Mouse (Mus musculus) embryonic stem cell, embryonic (primary cell): ENCODE measurements around the gene Lamb1.

Source experiments
- CTCF ChIA-PET, 4 experiments: fragments of 300-600 bp in 2 of 4; fragments of 350-600 bp in 2 of 4; sonication (Branson Sonifier 250); formaldehyde crosslinking; loops; one replicate each; lab custom pipeline; 2022; ENCODE audit warnings: inconsistent platforms in 2 of 4; lab: Charles Lee
- POLR2A ChIA-PET, 4 experiments: fragments of 300-600 bp in 2 of 4; fragments of 350-600 bp in 2 of 4; sonication (Branson Sonifier 250); formaldehyde crosslinking; loops; one replicate each; lab custom pipeline; 2022; ENCODE audit warnings: antibody characterized with exemption in 4 of 4, inconsistent platforms in 1 of 4; lab: Charles Lee

Gene Lamb1

GRCm38 (mm10) chr12:31295505-31295904 is 30.5 kb downstream of the Lamb1 start:
- ChIA-PET POLR2A (interaction anchor here in 2 of 4 experiments (0.6 to 2.4 kb wide), 5 partner anchors 8 to 1084 kb away, joined by 3 to 5 read pairs (median 3); no protein-coding TSS in a partner anchor), CTCF (interaction anchor here in 1 of 4 experiments (1.0 kb wide), 1 partner anchor 31 kb away, joined by 3 read pairs; no protein-coding TSS in a partner anchor)

GRCm38 (mm10) chr12:31296097-31296496 is 31.1 kb downstream of the Lamb1 start:
- ChIA-PET CTCF (interaction anchor here in 1 of 4 experiments (1.0 kb wide), 1 partner anchor 32 kb away, joined by 3 read pairs; no protein-coding TSS in a partner anchor), POLR2A (no interaction called here)

DNA sequence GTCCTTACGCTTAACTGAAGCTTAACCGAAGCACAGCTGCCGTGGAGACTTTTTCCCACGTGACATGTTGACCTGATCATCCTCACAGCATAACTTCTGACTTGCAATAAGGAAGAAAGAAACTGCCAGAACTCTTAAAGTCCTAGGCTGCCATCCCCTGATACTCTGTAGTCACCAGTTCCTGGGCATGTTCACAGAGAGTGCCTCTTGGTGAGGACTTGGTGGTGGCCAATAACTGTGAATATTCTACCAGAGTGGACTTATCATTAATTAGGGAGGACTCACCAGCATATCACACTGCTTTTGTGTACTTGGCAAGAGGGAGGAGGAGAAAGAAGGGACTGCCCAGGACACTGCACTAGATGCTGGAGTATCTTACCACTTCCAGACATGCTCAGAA is 33.1 kb downstream of the Lamb1 start:
- CTCF ChIA-PET: no interaction called here
- POLR2A ChIA-PET: interaction anchor here in 2 of 4 experiments (1.1 to 1.3 kb wide), 3 partner anchors 11 to 76 kb away, joined by 3 to 4 read pairs (median 3); no protein-coding TSS in a partner anchor

DNA sequence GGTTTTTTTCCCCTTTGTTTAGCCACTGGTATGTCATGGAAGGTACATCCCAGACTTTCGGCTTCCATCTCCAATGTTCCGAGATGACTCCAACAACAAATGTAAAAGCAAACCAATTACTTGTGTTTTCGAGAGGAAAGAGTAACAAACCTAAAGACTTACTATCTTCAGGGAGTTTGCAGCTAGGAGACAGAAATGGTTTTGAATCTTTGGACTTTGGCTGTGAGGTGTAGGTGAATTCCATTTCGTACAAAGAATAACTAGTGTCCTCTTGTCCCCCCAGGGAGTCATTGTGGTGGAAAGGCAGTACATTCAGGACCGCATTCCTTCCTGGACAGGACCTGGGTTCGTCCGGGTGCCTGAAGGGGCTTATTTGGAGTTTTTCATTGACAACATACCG is 33.5 kb downstream of the Lamb1 start:
- ChIA-PET POLR2A (interaction anchor here in 3 of 4 experiments (0.6 to 1.3 kb wide), 4 partner anchors 11 to 1520 kb away, joined by 3 to 4 read pairs (median 4); no protein-coding TSS in a partner anchor), CTCF (no interaction called here)

GRCm38 (mm10) chr12:31299126-31299525 is 34.1 kb downstream of the Lamb1 start:
- ChIA-PET POLR2A (interaction anchor here in 2 of 4 experiments (0.6 to 1.1 kb wide), 4 partner anchors 12 to 1519 kb away, joined by 3 to 4 read pairs (median 4); no protein-coding TSS in a partner anchor), CTCF (interaction anchor here in 1 of 4 experiments (1.1 kb wide), 1 partner anchor 14 kb away, joined by 4 read pairs; no protein-coding TSS in a partner anchor)

DNA sequence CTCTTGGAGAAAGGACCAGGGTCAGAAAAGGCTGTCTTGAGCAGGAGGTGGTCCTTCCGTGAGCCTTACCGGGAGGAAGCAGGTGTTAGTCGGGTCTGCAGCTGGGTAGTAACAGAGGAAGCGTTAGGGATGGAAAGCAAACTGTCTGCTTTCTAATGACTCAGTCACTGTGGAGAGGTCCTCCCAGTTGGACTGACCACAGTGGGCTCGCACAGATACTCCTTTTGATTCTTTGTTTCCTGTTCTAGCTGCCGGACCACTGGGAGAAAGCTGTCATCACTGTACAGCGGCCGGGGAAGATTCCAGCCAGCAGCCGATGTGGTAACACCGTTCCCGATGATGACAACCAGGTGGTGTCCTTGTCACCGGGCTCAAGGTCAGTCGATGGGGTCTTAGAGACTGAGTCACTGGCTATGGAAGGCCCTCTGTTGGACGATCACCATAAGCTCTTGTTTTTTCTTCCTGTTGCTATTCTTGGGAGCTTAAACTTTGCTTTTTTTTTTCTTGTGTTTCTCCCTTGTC is 34.7 kb downstream of the Lamb1 start:
- POLR2A ChIA-PET: interaction anchor here in 1 of 4 experiments (0.6 to 1.1 kb wide), 3 partner anchors 70 to 1490 kb away, joined by 3 to 4 read pairs (median 3); no protein-coding TSS in a partner anchor

DNA sequence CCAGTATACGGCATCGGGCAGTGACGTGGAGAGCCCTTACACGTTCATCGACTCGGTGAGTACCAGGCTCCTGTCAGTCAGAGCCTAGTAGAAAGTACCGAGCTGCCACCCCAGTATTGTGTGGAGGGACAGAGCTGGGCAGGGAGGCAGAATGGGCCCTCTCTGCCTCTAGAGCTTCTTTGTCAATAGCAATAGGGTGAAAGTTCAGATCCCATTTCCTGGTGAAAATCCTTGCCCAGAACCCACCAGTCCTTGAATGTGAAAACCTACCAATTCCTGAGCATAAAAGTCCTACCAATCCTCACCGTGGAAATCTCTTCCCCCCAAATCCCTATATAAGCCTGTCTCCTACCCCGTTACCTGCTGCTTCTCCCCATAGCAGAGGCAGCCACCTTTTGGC is 35.2 kb downstream of the Lamb1 start:
- CTCF ChIA-PET: interaction anchor here in 2 of 4 experiments (0.6 to 1.3 kb wide), 2 partner anchors 88 to 132 kb away, joined by 3 read pairs; no protein-coding TSS in a partner anchor
- POLR2A ChIA-PET: interaction anchor here in 1 of 4 experiments (0.6 to 1.1 kb wide), 2 partner anchors 70 to 76 kb away, joined by 3 read pairs; no protein-coding TSS in a partner anchor

More for the DNA sequence above, 34.7 kb downstream of the Lamb1 start:
- CTCF ChIA-PET: interaction anchor here in 3 of 4 experiments (0.6 to 1.3 kb wide), 3 partner anchors 15 to 132 kb away, joined by 3 to 4 read pairs (median 3); no protein-coding TSS in a partner anchor

DNA sequence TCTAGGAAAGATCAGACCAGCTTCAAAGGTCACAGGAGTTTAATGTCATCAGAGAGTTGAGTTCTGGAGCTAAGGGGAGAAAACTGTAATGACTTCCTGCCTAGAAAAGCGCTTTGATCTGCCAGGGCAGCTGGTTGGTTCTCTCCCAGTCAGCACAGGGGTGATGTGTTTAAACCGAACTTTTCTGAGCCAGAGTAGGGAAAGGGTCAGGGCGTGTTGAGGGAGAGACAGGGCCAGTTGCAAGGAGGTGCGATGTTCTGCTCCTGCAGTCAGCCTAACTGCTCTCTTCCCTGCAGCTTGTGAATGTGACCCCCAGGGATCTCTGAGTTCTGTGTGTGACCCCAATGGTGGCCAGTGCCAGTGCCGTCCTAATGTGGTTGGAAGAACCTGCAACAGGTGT is 37.2 kb downstream of the Lamb1 start:
- ChIA-PET CTCF (interaction anchor here in 2 of 4 experiments (0.7 to 1.1 kb wide), 2 partner anchors 132 to 134 kb away, joined by 3 to 4 read pairs; no protein-coding TSS in a partner anchor), POLR2A (interaction anchor here in 2 of 4 experiments (0.5 to 2.1 kb wide), 3 partner anchors 8 to 1519 kb away, joined by 3 to 5 read pairs (median 3); no protein-coding TSS in a partner anchor)

GRCm38 (mm10) chr12:31302766-31303511 is 37.9 kb downstream of the Lamb1 start:
- POLR2A ChIA-PET: interaction anchor here (0.5 to 2.1 kb wide), 5 partner anchors 8 to 646 kb away, joined by 3 to 5 read pairs (median 3); no protein-coding TSS in a partner anchor
- CTCF ChIA-PET: interaction anchor here in 1 of 4 experiments (1.1 kb wide), 1 partner anchor 135 kb away, joined by 3 read pairs; no protein-coding TSS in a partner anchor

GRCm38 (mm10) chr12:31306075-31306675 is 41.1 kb downstream of the Lamb1 start:
- CTCF ChIA-PET: no interaction called here

DNA sequence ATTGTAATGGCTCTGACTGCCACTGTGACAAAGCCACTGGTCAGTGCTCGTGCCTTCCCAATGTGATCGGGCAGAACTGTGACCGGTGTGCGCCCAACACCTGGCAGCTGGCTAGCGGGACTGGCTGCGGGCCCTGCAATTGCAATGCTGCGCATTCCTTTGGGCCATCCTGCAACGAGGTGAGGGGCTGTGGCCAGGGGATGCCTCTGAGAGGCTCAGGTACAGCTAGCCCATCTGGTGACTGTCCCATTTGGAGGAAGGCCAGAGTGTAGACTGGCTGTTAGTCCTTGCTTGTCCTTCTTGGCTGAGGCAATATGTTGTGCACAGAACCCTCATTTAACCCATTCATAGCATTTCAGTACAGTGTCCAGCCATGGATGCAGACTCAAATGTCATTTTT is 42.0 kb downstream of the Lamb1 start:
- ChIA-PET POLR2A (no interaction called here), CTCF (interaction anchor here in 1 of 4 experiments (0.6 kb wide), 1 partner anchor 139 kb away, joined by 3 read pairs; no protein-coding TSS in a partner anchor)

More at GRCm38 (mm10) chr12:31306075-31306675, 41.1 kb downstream of the Lamb1 start:
- POLR2A ChIA-PET: no interaction called here

GRCm38 (mm10) chr12:31307756-31308155 is 42.7 kb downstream of the Lamb1 start:
- ChIA-PET CTCF (interaction anchor here in 1 of 4 experiments (0.6 kb wide), 1 partner anchor 140 kb away, joined by 3 read pairs; no protein-coding TSS in a partner anchor), POLR2A (interaction anchor here in 2 of 4 experiments (0.6 to 0.7 kb wide), 2 partner anchors 11 to 1455 kb away, joined by 3 to 4 read pairs; no protein-coding TSS in a partner anchor)

DNA sequence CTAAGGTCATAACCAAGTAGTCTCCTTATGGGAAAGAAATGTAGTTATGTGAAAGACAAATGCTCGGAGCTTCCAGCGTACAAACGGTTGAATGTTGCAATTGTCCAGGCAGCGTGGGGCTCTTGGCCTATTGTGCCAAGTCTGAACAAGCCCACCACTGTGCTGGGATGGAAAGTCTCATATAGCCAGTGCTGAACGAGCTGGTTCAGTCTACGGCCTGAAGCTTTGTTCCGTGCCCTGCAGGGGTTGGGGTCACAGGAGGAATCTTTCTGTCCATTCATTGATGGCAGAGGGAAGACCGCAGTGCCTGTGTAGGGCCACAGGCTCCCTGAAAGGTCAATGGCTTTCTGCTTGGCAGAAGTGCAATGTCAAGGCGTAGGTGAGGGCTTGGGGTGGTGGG is 45.7 kb downstream of the Lamb1 start:
- POLR2A ChIA-PET: no interaction called here
- CTCF ChIA-PET: no interaction called here

GRCm38 (mm10) chr12:31311671-31312265 is 46.7 kb downstream of the Lamb1 start:
- POLR2A ChIA-PET: no interaction called here
- CTCF ChIA-PET: no interaction called here

DNA sequence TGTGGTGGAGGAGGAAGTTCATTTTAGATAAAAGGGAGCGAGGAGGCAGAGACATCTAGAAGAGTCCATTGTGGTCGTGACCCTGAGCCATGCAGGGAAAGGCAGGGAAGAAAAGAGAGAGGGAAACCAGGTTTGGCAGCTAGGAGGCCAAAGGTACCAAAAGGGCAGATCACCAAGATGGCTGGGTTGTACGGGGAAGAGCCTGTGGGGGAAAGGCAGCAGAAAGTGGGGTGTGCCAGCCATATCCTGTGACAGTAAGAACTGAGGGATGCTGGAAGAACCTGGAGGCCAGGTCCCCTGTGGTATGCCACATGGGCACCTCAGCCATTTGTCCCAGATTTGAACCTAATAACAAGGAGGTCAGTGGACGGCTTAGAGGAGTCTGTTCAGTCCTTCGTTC is 47.2 kb downstream of the Lamb1 start:
- POLR2A ChIA-PET: interaction anchor here in 1 of 4 experiments (0.5 kb wide), 1 partner anchor 60 kb away, joined by 3 read pairs; no protein-coding TSS in a partner anchor
- CTCF ChIA-PET: no interaction called here

- CTCF ChIA-PET: interaction anchor here in 1 of 4 experiments (0.6 kb wide), 1 partner anchor 140 kb away, joined by 3 read pairs; no protein-coding TSS in a partner anchor
These were observed 48.1 kb downstream of the Lamb1 start for GRCm38 (mm10) chr12:31313136-31313535.

DNA sequence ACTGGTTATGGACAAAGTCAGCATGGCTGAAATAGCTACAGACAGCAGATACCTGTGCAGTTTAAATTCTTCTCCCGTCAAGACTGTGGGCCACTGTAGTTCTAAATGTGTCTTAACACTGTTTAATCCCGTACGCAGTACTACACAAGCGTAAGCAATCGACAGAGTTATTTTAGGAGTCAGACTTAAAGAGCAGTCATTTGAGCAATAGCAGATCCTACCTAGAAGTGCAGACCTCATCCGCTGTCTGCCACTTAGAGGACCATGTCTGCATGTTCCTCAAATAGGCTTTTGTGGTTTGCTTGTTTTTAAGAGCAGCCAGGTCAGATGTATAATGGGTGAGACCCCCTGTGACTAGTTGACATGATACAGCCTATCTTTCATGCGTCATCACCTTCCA is 49.3 kb downstream of the Lamb1 start:
- CTCF ChIA-PET: no interaction called here
- POLR2A ChIA-PET: no interaction called here

More at GRCm38 (mm10) chr12:31313136-31313535, 48.1 kb downstream of the Lamb1 start:
- POLR2A ChIA-PET: no interaction called here

DNA sequence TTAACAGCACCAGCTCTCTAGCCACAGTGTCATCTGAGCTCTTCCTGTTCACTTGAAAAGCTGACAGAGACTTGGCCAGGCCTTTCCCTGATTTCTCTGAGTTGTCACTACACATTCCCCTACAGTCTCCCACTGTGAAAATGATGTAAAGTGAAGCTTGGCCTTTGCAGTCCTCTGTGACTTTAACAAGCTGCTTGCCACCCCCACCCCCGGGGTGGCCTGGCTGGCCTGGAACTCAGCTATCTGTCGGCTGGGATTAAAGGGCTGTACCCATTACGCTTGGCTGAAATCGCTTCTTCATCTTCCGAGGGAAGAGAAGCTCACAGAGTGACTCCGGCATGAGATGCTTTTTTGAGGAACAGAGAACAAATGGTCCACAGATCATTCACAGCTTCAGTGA is 50.9 kb downstream of the Lamb1 start:
- CTCF ChIA-PET: no interaction called here
- POLR2A ChIA-PET: interaction anchor here in 1 of 4 experiments (0.9 to 1.5 kb wide), 3 partner anchors 18 to 23 kb away, joined by 3 read pairs; no protein-coding TSS in a partner anchor
